1 mouse cellular context compared by ENCODE assay signal in the genomic region with DNA sequence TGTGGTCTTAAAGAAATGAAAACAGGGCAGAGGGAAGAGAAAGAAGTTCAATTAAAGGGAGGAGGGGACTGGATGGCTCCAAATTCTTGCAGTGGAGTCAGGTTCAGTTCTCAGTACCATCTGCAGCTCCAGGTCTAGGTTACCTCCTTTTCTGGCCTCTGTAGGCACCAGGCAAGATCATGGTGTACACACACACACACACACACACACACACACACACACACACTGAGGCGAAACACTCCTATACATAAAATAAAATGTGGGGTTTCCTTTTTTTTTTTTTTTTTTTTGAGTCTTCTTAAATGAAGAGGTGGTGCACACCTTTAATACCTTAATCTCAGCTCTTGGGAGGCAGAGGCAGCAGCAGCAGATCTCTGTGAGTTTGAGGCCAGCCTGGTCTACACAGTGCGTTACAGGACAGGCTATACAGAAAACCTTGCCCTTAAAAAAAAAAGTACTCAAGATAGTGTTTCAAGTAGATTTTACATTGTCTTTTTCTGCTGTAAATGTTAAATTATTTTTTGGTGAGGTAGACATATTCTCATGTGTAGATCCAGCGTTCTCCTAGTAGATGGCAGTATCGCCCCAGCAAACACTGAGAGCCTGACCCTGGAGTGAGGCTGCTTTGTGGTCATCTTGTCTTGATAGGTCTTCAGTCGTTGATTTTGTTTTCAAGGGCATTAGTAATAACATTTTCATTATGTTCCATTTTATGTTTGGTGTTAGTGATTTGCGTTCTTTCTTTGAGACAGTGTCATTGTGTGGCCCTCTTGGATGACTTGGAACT.
TF ChIP-seq lines count a peak whose summit lies in the region.

No protein-coding gene starts in this region.

TF ChIP-seq in MEL, 35 proteins besides CTCF, POLR2A, EP300 and RAD21:
- TF ChIP-seq POLR2AphosphoS5 (IDR thresholded peaks at IDR 0.05; ENCODE audit: borderline replicate concordance, low read depth, low read length): no peak
- TF ChIP-seq ZC3H11A (IDR thresholded peaks at IDR 0.05; ENCODE audit: low read depth, low read length): peak; percentile 32
- peak; percentile 44 for TF ChIP-seq SMC3 (IDR thresholded peaks at IDR 0.05; ENCODE audit: low read depth, low read length)
TF ChIP-seq in MEL: peak in this region for 2.
